Mouse (Mus musculus): ENCODE results near the gene Xcr1.

The Xcr1 gene

GRCm38 (mm10) chr9:123861929-123862328 is at the start of gene Xcr1:
Xcr1 (minus strand) TSS chr9:123862029.
- DNase-seq (ENCODE audit: extremely low spot score, low spot score): no peak

DNA sequence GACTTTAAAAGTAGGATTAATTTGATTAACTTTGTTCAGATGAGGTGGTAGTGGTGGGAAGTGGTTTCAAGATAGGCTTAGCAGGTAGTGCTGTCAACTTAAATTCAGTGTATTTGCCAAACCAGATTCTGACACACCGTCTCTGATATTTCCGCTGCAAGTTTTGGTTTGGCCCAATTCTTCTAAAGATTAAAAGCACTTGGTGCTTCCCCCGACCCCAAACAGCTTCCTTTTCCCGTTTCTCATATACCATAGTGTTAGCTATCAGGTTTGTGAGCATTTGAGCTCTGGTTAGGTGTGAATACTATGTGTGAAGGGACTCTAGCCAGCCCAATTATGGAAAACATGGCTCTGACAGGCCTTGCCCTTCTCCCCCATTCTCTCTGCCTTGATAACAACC is 10.2 kb upstream of the Xcr1 start:
- no peak for DNase-seq (ENCODE audit: extremely low spot score, low spot score)

DNA sequence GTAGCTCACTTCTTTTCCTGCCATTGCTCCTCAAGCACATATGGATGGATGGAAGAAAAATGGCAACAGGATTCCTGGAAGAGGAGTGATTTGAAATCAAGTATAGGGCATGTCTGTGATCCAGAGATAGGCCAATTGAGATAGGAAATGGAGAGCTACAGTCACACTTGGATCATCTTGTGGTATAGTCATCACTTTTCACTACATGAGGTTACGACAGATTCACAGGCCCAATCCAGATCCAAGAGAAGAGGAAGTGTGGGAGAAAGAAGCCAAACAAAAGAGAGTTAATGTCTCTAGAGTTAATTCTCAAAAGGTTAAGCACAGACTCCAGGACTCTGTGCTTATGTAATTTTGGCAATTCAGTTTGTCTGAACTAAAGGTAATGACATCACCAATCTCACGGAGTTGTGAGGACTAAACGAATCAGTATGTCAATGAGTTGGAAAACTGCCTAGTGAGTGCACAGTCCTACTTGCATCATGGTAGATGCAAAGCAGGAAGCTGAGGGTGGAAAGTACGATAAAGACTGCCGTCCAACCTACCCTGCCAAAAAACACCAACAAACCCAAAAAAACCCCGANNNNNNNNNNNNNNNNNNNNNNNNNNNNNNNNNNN is 7.4 kb upstream of the Xcr1 start:
- DNase-seq (ENCODE audit: extremely low spot score, low spot score): no peak

DNA sequence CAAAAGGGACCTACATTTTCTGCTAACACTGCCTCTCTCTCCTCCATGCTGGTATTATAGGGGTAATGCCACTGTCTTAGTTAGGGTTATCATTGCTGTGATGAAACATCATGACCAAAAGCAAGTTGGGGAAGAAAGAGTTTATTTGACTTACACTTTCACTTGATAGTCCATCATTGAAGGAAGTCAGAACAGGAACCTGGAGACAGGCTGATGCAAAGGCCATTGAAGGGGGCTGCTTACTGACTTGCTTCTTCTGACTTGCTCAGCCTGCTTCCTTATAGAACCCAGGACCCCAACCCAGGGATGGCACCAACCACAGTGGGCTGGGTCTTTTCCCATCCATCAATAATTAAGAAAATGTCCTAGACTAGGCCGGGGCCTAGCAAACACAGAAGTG is 1.8 kb upstream of the Xcr1 start:
- DNase-seq (ENCODE audit: extremely low spot score, low spot score): no peak

DNA sequence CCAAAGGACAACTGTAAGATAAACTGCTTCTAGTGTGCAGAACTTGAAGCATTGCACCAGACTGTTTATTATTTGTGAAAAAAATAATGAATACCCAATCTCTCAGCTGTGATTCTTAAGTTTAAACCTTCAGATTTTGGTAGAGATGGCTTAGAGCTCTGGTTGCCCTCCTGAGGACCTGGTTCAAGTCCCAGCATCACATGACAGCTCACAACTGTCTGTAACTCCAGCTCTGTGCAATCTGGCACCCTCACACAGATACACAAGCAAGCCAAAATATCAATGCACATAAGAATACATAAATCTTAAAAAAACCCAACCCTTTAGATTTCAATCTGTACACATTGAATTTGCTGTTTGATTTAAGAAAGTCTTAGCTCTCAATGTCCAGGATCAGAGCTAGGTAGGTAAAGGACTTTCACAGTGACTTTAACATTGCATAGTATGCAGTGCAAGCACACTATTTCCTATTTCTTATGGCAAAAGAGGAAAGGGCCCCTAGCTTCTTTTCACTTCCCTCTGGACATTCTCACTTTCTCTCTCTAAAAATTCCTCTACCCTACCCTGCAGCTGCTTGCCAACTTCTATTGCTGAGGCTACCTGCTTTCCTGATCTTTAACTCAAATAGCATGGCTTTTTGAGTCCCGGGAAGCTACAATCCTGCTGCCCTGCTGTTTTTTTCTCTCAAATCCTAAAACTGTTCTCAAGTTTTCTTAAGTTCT is 1.2 kb upstream of the Xcr1 start:
- no peak for DNase-seq (ENCODE audit: extremely low spot score, low spot score)

DNA sequence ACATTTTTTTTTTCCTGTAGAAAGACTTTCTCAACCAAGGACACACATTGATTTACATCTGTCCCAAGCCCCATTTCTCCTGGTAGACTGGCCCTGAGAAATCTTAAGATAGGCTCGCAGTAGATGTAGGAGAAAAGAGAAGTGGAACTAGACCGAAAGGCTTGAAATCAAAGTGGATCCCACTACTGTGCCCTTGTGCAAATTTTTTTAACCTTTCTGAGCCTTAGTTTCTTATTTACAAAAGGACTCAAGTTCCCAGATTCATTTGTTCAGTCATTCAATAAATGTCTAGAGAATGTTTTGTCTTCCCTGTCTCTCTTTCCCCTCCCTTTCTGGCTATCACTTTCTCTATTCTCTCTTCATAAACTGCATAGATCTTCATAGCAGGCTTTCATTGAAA is 5.0 kb downstream of the Xcr1 start:
- DNase-seq (ENCODE audit: extremely low spot score, low spot score): no peak

DNA sequence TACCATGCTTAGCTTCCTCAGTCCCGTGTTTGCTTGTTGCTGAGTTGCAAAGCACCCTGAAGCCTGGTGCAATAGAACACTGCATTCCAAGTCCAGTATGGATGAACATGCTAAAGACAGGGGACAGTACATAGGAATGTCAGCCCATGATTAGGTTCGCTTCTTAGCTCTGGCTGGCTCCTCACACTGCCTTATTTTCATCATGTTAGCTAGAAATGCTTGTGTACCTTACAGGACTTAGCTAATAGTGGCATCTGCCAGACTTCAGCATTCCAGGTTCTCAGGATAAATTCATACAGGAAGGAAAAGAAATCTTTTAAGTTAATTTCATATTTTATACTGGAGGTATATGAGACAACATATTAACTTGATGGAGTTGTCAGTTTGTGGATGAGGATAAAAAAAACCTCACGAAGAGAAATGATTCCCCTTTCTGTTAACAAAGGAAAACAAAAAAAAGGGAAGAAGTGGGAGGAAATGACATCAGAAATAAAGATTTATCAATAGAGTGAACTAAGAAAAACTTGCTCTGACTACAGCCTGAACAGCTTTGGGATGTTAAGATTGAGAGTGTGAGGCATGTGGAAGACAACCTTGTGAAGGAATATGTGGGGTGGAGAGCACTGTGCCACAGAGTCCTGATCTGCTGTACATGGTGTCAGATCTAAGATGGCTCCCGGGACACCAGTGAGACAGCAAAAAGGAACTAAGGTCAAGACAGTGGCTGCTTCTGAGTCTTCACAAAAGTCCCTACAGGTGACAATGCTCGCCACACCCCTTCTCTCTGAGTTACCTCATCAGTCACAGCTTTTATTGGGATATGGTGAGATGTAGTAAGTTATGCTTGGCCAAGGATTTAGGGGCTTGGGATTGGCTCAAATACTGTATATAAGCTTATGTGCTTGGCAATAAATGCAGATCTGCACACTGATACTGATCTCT is 9.1 kb downstream of the Xcr1 start:
- DNase-seq (ENCODE audit: extremely low spot score, low spot score): peak; percentile 17

DNA sequence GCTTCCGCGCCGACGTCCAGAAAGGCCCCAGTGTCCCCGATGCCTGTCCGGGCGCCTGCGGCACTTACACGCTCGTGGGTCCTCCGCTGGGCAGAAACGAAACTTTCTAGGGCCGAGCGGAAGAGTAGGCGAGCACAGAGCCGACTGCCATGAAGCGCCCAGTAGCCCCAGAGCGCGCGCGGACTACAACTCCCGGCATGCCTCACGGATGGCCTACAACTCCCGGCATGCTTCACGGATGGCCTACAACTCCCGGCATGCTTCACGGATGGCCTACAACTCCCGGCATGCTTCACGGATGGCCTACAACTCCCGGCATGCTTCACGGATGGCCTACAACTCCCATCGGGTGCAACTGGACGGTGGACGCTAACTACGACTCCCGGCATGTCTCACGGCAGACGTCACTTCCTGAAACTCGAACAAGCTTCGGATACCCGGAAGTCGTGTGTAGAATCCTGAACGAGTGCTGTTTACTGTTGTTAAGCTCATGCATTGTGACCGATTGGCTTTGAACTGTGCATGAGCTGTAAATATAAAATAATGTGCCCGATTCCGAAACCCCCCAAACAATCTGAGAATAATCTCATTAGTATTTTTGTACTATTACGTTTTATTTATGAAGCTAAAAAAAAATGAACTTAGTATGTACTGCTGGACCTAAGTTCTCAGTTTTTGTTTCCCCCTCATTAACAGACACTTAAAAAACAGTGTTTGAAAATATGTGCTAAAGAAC is 9.9 kb downstream of the Xcr1 start, which contains the start of gene Fyco1:
Fyco1 (minus strand) TSS at position 187 of the 736 bp plus-strand sequence.
- DNase-seq (ENCODE audit: extremely low spot score, low spot score): peak; percentile 84

- no peak for DNase-seq (ENCODE audit: extremely low spot score, low spot score)
Observed at GRCm38 (mm10) chr9:123851062-123851712, 10.6 kb downstream of the Xcr1 start.

DNA sequence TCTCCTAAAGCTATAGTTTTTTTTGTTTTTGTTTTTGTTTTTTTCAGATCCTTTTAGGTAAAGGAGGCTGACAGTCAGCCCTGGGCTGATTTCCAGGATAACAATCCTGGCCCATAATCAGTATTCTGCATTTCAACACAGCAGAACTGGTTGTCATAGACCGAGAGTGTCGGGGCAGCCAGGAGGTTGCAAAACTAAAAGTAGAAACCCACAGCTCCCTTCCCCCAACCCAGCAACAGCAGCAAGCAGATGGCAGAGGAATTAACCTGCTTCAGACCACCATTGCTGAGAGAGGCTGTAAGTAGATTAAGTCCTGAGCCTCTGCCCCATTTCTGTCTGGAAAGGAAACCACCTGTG is 11.1 kb downstream of the Xcr1 start:
- no peak for DNase-seq (ENCODE audit: extremely low spot score, low spot score)

- no peak for DNase-seq (ENCODE audit: extremely low spot score, low spot score)
Observed at GRCm38 (mm10) chr9:123849976-123850695, 11.7 kb downstream of the Xcr1 start.

DNA sequence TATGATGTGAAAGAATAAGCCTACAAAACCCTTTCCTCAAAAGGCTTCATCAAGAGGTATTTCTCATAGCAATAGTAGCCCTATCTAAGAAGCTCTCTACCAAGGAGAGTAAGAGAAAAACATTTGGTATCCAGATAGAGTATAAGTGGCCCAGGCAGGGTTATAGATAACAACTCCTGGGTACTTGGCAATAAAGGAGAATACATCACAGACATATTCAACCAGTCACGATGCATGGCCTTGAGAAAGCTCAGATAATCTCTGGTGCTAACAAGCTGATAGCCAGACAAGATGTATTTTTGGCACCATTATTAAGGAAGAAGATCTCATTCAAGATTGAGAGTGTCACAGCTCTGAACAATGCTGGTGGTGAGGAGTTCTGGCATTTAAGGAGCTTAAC is 15.3 kb downstream of the Xcr1 start:
- DNase-seq (ENCODE audit: extremely low spot score, low spot score): no peak

DNA sequence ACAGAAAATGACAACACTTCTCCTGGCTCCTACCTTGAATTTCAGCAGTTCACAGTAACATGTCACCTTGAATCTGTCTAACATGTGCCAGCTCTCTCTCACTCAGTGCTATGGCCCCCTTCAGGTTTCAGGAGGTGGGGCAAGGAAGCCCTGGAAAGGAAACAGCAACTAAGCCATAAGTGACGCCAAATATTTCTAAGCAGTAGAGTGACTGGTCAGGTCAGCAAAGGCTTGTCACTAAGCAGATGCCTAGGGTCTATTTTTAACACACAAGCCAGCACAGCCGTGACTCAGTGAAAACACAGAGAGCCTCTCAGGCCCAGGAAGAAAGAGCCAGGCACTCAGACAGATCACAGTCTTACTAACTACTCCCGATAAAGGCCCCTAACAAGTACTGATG is 16.7 kb downstream of the Xcr1 start:
- DNase-seq (ENCODE audit: extremely low spot score, low spot score): no peak

- DNase-seq (ENCODE audit: extremely low spot score, low spot score): no peak
Observed at GRCm38 (mm10) chr9:123844468-123844867, 17.4 kb downstream of the Xcr1 start.

DNA sequence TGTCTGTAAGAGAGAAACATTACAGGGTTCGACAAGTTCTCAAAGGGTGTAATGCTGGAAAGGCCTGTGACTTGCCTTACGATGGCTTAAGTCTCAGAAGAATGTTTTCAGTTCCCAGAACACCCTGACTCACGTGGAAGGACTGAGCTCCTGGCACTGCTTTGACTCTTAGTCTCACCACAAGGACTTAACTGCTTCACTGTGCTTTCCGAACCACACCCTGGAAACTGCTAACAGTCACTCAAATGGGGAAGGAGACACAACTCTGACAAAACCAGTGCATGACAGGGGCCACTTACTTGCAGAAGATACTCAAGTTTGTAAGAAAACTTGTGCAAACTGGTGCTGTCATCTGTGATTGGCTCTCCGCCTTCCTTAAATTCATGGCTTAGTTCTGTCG is 21.6 kb downstream of the Xcr1 start:
- DNase-seq (ENCODE audit: extremely low spot score, low spot score): no peak

GRCm38 (mm10) chr9:123835851-123836250 is 26.0 kb downstream of the Xcr1 start:
- no peak for DNase-seq (ENCODE audit: extremely low spot score, low spot score)

- DNase-seq (ENCODE audit: extremely low spot score, low spot score): no peak
Observed at GRCm38 (mm10) chr9:123828916-123829315, 32.9 kb downstream of the Xcr1 start.

GRCm38 (mm10) chr9:123826631-123827030 is 35.2 kb downstream of the Xcr1 start:
- DNase-seq (ENCODE audit: extremely low spot score, low spot score): no peak

DNA sequence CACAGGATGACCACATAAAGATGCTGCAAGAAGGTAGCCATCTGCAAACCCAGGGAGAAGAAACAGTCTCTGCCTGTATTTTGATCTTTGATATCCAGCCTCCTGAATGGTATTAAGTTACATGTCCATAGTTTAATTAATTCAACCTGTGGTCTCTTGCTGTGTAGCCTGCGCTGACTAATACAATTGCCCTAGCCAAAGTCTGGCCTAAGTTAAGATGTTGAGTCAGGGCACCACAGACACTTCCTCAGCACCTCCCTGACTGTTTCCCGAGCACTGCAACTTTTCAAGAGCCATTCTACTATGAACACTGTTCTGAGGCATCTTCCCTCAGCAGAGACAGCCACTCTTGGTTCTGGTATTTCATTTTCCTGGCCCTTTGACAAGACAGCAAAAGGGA is 43.2 kb downstream of the Xcr1 start:
- DNase-seq (ENCODE audit: extremely low spot score, low spot score): no peak

DNA sequence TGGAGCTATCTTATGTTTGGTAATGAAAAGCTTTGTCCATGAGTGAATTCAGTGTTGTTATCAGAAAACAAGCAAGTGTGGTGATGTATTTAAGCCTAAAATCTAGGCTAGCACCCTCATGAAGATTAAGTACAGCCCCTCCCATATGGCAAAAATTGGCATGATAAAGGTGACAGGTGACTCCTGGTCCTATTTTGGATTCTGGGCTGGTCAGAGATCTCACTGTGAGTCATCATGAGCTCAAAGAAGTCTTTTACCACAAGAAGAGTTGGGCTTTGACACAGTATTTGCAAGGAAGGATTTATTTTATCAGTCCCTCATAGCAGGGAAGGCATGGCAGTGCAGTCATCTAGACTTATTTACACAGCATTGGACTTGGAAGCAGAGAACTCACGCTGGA is 45.8 kb downstream of the Xcr1 start:
- DNase-seq (ENCODE audit: extremely low spot score, low spot score): no peak

Measured in neural tube, embryonic 10.5 days (tissue).